Mouse (Mus musculus) hindbrain, embryonic 12.5 days (tissue): ENCODE measurements at regions not wholly inside any gene's neighbourhood (a gene's known extent, or its start where the extent isn't known, plus 50 kb on each side); places are given as distances from the start of the nearest gene placed in this dataset.

Source experiments
- ATAC-seq: fragments of 200-750 bp; cut with Nextera tagmentation; 2 replicates; pipeline ENCODE4 v1.8.0; 2017; ENCODE audit warnings: moderate TSS enrichment; ENCODE audit not compliant: low FRiP score
- H3K27ac ChIP-seq: fragments of 300-500 bp; sonication (generic); 2 replicates; pipeline ENCODE4 v1.5.1; 2016; ENCODE audit warnings: mild to moderate bottlenecking
- H3K27me3 ChIP-seq: fragments of 300-500 bp; sonication (generic); 2 replicates; pipeline ENCODE4 v1.6.1; 2016; ENCODE audit warnings: mild to moderate bottlenecking
- H3K36me3 ChIP-seq: fragments of 300-500 bp; sonication (generic); 2 replicates; pipeline ENCODE4 v1.6.1; 2016; ENCODE audit warnings: mild to moderate bottlenecking
- H3K4me1 ChIP-seq: fragments of 300-500 bp; sonication (generic); 2 replicates; pipeline ENCODE4 v1.6.1; 2016
- H3K4me2 ChIP-seq: fragments of 300-500 bp; sonication (generic); replicated peaks from 2 replicates; pipeline ENCODE4 v1.6.1; 2016; ENCODE audit warnings: mild to moderate bottlenecking
- H3K4me3 ChIP-seq: fragments of 300-500 bp; sonication (generic); 2 replicates; pipeline ENCODE4 v1.5.1; 2016; ENCODE audit warnings: mild to moderate bottlenecking
- H3K9ac ChIP-seq: fragments of 300-500 bp; sonication (generic); 2 replicates; pipeline ENCODE4 v1.6.1; 2016; ENCODE audit warnings: mild to moderate bottlenecking, moderate library complexity
- H3K9me3 ChIP-seq: fragments of 300-500 bp; sonication (generic); replicated peaks from 2 replicates; pipeline ENCODE4 v1.6.1; 2016; ENCODE audit warnings: mild to moderate bottlenecking
- WGBS: fragments of 180-500 bp; shearing (Covaris S2); methylation state at CpG from one replicate; pipeline ENCODE4 v1.1.7; 2016; 5-methylcytosine and 5-hydroxymethylcytosine counted together

DNA sequence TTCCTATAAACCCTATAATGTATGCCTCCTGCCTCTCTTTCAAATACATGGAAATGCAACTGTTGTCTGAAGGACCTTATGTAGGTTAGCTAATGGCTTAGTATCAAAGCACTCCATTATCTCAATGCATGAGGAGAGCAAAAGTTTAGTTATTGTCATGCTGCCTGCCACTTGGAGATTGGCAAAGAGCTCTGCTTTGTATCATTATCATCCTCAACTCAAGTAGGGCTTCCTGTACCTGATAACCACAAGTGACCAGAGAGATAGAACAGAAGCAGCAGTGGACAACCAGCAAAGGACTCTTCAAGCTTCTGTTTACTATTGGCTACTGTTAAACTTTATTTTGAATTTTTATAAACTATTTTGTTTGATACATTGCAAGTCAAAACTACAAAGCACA, 484.3 kb upstream of the Marcks start:
- no peak overlapping the region for H3K4me2 ChIP-seq
- no peak overlapping the region for H3K4me3 ChIP-seq
- H3K4me1 ChIP-seq = peaks cover 8% of the 10 kb centered on the region; the same call in 1 of the 2 replicates
- no peak overlapping the region for H3K9ac ChIP-seq
- H3K27ac ChIP-seq = no peak overlapping the region
- no peaks in the 10 kb centered on the region for H3K27me3 ChIP-seq
- ATAC-seq = no peak
- H3K9me3 ChIP-seq = no peaks in the 10 kb centered on the region
- no peaks in the 10 kb centered on the region for H3K36me3 ChIP-seq

DNA sequence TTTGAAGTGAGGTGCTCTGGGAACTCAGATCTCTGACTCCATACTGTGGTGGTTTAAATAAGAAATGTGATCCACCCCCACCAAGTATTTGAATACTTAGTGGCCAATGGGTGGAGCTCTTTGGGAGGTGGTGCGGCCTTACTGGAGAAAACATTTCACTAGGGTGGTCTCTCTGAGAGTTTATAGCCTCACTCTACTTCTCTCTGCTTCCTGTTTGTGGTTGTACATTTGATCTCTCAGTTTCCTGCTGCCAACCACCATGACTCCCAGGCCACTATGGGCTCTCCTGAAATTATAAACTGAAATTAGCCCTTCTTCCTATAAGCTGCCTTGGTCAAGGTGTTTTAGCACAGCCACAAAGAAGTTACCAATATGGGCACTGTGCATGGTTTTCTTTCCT, 479.9 kb upstream of the Marcks start:
- Histone ChIP-seq H3K4me2 (no peak overlapping the region), H3K4me1 (no peaks in the 10 kb centered on the region), H3K4me3 (no peak overlapping the region), H3K27ac (no peak overlapping the region), H3K9ac (no peak overlapping the region), H3K9me3 (no peaks in the 10 kb centered on the region), H3K27me3 (no peaks in the 10 kb centered on the region), H3K36me3 (no peaks in the 10 kb centered on the region)
- 86% methylated on average over 1 of the region's 1 CpGs for WGBS
- ATAC-seq = no peak

DNA sequence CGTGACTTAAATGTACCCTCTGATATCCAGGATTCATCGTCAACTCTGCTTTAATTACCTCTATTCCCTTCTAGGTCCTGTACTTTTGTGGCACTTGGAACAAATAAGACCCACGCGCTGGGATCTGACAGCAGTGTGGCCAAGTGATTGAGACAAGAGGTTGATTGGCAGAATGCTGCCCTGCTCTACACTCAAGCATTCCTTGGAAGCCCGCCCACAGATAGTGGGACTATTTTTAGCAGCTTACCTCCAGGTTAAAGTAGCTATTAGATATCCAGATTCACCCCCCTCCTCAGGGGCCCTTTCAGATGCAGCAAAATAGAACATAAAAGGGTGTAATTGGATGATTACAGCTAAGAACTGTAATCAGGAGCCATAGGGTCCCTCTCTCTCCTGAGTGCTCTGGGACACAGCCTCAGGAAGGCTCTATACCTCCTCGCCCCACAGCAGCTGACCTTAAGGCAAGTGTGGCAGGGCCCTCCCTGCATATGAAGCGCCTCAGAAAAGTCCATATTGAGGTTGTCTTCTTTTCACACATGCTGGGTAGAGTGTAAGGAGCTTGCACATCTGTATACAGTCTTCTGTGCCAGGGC, 479.1 kb upstream of the Marcks start:
- no peaks in the 10 kb centered on the region for H3K9me3 ChIP-seq
- no peak overlapping the region for H3K4me2 ChIP-seq
- no peak overlapping the region for H3K27ac ChIP-seq
- no peak overlapping the region for H3K9ac ChIP-seq
- H3K27me3 ChIP-seq = no peaks in the 10 kb centered on the region
- H3K4me1 ChIP-seq = no peaks in the 10 kb centered on the region
- 78% methylated on average over 7 of the region's 7 CpGs for WGBS
- ATAC-seq = no peak
- H3K36me3 ChIP-seq = no peaks in the 10 kb centered on the region
- no peak overlapping the region for H3K4me3 ChIP-seq

DNA sequence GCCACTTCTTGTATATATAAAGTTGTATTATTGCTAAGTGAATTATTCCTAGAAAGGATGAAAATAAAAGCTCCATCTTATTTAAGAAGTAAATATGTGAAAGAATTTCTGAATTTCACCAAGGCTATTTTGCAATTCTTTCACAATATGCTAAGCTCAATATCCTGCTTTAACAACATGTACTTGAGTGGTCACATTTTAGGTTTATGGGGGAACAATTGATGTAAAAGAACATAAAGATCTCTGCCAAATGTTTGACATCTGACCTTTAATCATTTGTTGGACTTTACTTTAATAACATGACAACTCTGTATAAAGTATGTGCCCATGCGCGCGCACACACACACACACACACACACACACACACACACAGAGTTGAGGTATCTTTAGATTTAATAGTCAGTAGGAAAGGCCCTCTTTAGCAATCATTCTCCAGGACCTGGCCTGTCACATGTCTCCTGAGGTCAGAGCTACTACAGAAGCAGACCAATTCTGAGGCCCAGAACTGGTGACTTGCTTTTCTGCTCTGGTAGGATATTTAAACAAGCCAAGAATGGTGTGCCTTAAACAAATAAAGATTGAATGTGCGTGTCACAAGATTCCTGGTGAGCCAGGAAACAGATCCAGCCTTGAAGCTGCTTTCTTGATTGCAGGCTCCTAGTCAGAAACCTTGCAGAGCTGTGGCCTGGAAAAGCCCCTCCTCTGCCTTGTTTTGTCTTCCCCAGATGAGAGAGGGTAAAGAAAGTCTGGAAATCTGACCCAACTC, 477.4 kb upstream of the Marcks start:
- Histone ChIP-seq H3K4me2 (no peak overlapping the region), H3K9me3 (no peaks in the 10 kb centered on the region), H3K27ac (0 out of 2 replicates have a peak overlapping the region, but pooled peaks have one; percentile 17), H3K4me1 (no peaks in the 10 kb centered on the region), H3K36me3 (no peaks in the 10 kb centered on the region), H3K4me3 (no peak overlapping the region), H3K27me3 (no peaks in the 10 kb centered on the region), H3K9ac (no peak overlapping the region)
- ATAC-seq = no peak
- 64% methylated on average over 4 of the region's 4 CpGs for WGBS

DNA sequence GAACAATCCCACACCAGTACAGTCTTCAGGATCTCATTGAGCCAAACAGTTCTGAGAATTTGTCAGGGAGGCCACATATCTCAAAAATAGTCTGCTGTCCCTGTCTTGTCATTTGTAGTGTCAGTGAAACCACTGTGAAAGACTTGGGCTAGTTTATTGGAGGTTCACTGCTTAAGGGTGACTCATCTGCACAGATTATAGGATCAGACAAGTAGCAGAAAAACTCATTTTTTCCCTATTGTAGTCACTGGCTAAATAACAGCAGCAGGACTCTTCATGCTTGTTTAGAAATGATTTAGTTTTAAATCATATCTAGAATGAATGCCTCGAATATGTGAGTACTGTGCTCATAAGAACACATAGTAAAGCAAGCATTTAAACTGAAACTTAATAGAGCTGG, 475.2 kb upstream of the Marcks start:
- H3K4me2 ChIP-seq = no peak overlapping the region
- H3K9me3 ChIP-seq = no peaks in the 10 kb centered on the region
- ATAC-seq = no peak
- H3K9ac ChIP-seq = no peak overlapping the region
- no peaks in the 10 kb centered on the region for H3K4me1 ChIP-seq
- H3K36me3 ChIP-seq = no peaks in the 10 kb centered on the region
- no peak overlapping the region for H3K4me3 ChIP-seq
- H3K27ac ChIP-seq = no peak overlapping the region
- WGBS = 62% methylated on average over 1 of the region's 1 CpGs
- no peaks in the 10 kb centered on the region for H3K27me3 ChIP-seq

DNA sequence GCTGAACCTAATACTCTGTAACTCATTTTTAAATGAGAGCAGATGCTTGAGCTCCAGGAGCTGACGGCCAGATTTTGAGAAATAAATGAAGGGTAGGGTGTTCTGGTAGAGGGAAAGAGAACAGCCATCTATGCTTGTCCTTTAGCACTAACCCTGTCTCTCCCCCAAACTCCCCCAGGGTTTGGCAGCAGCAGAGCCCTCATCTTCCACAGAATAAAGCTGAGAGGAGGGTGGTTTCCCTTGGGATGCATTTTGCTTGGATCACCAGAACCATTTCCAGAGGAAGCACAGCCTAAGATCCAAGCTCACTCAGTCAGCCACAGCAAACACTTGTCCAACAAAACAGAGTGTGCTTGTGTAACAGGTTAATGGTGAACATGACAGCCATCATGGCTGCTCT, 464.8 kb upstream of the Marcks start:
- 35% methylated on average over 1 of the region's 1 CpGs for WGBS
- Histone ChIP-seq H3K9me3 (no peaks in the 10 kb centered on the region), H3K4me1 (no peaks in the 10 kb centered on the region), H3K27me3 (no peaks in the 10 kb centered on the region), H3K9ac (no peak overlapping the region), H3K27ac (no peak overlapping the region), H3K4me3 (no peak overlapping the region), H3K4me2 (no peak overlapping the region), H3K36me3 (no peaks in the 10 kb centered on the region)
- no peak for ATAC-seq

DNA sequence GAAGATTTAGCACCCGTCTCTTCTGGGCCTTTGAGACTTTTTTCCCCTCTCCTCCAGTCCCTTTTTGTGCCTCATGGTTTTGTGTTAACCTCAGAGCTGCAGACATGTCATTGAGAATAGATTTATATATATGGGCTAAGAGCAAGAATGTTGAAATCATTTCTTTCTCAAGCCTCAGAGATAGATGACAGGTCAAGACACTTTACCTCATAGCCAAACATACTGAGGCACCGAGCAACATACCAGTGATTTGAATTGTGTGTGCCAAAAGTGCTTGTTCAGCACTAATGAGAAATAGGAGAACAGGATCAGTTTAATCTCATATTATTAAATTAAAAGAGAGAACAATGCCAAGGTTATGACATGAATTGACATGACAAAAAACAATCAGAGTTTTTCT, 464.2 kb upstream of the Marcks start:
- no peaks in the 10 kb centered on the region for H3K4me1 ChIP-seq
- H3K4me2 ChIP-seq = no peak overlapping the region
- 68% methylated on average over 2 of the region's 2 CpGs for WGBS
- H3K27ac ChIP-seq = no peak overlapping the region
- H3K36me3 ChIP-seq = no peaks in the 10 kb centered on the region
- no peaks in the 10 kb centered on the region for H3K27me3 ChIP-seq
- no peaks in the 10 kb centered on the region for H3K9me3 ChIP-seq
- no peak for ATAC-seq
- H3K9ac ChIP-seq = no peak overlapping the region
- H3K4me3 ChIP-seq = no peak overlapping the region

DNA sequence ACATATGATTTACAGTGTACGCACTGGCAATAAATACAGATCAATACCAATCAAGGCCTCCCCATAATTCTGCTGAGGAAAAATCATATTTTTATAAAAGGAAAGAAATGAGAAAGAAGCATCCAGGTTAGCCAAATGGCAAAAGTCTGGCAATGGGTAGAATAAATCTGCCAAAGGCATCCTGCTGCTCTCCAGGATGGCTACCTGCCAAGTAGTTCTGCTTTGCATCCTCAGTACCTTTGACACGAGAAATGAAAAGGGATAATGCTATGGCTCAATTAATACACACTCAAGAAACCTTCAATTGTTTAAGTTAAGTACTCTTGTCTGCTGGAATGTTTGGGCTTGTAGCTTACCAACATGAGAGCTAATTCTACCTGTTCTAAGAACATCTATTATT, 451.2 kb upstream of the Marcks start:
- no peak overlapping the region for H3K4me2 ChIP-seq
- WGBS = 81% methylated on average over 2 of the region's 2 CpGs
- no peak for ATAC-seq

DNA sequence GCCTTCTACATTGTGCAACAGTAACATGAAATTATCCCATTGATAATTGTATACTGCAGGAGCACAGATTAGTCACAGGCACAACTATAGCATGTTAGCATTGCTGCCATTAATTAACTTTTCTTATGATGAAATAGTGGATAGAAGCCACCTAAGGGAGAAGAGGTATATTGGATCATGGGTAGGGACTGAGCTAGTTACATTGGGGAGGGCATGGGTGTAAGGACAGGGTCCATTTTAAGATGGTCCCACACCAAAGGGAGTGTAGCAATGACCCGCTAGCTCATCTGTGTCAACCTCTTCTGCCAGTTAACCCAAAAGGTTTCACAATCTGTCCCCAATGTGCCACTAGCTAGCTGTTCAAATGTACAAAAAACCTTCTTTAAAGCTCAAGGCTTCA, 450.3 kb upstream of the Marcks start:
- H3K27ac ChIP-seq = no peak overlapping the region
- WGBS = 93% methylated on average over 1 of the region's 1 CpGs
- no peak overlapping the region for H3K9ac ChIP-seq
- no peak for ATAC-seq
- no peaks in the 10 kb centered on the region for H3K4me1 ChIP-seq
- H3K27me3 ChIP-seq = no peaks in the 10 kb centered on the region
- no peak overlapping the region for H3K4me3 ChIP-seq
- no peaks in the 10 kb centered on the region for H3K36me3 ChIP-seq
- H3K4me2 ChIP-seq = no peak overlapping the region
- no peaks in the 10 kb centered on the region for H3K9me3 ChIP-seq

More for the DNA sequence above, 451.2 kb upstream of the Marcks start:
- no peak overlapping the region for H3K4me3 ChIP-seq
- no peaks in the 10 kb centered on the region for H3K9me3 ChIP-seq
- H3K27ac ChIP-seq = no peak overlapping the region
- H3K4me1 ChIP-seq = no peaks in the 10 kb centered on the region
- H3K36me3 ChIP-seq = no peaks in the 10 kb centered on the region
- no peaks in the 10 kb centered on the region for H3K27me3 ChIP-seq
- H3K9ac ChIP-seq = no peak overlapping the region

DNA sequence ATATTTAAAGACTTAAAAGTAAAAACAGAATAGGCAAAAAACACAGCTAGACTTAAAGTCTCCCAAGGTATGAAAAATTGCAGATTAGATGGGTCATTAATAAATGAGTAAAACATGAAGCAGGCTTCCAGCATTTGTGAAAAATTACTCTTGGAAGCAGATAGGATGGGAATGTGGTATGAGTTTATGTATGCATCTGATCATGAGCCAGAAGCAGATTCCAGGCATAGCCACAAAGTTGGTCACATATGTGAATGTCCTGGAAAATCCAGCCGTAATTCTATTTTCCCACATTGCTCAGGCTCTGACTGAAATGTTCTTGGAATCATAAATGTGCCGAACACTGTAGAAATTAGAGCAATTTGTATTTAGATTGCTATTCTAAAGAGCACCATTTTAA, 432.5 kb upstream of the Marcks start:
- no peaks in the 10 kb centered on the region for H3K27me3 ChIP-seq

DNA sequence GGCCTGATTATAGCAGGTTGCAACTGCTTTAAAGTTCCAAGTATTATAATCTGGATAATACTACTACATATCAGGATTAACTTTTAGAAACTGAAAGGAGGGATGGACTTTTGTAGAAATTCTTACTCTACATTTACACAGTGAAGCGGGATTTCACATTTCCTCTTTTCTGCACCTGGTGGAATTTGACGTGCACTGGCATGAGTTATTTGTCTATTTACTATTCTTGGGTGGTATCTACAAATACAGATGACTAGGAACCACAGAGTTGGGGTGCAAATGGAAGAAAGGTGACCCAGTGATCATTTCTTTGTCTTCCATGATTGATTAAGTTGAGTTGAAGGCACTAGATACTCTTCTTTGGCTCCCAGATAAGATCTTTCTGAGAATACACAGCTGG, 423.0 kb upstream of the Marcks start:
- no peaks in the 10 kb centered on the region for H3K36me3 ChIP-seq
- no peak overlapping the region for H3K27ac ChIP-seq
- WGBS = 94% methylated on average over 2 of the region's 2 CpGs
- no peak overlapping the region for H3K4me2 ChIP-seq
- H3K9ac ChIP-seq = no peak overlapping the region
- no peak overlapping the region for H3K4me3 ChIP-seq
- no peak for ATAC-seq
- no peaks in the 10 kb centered on the region for H3K4me1 ChIP-seq
- no peaks in the 10 kb centered on the region for H3K27me3 ChIP-seq
- H3K9me3 ChIP-seq = no peaks in the 10 kb centered on the region

More for the DNA sequence above, 432.5 kb upstream of the Marcks start:
- Histone ChIP-seq H3K9me3 (no peaks in the 10 kb centered on the region), H3K27ac (no peak overlapping the region), H3K36me3 (no peaks in the 10 kb centered on the region), H3K4me2 (no peak overlapping the region), H3K4me1 (no peaks in the 10 kb centered on the region), H3K9ac (no peak overlapping the region), H3K4me3 (no peak overlapping the region)
- no peak for ATAC-seq
- WGBS = 89% methylated on average over 2 of the region's 2 CpGs

DNA sequence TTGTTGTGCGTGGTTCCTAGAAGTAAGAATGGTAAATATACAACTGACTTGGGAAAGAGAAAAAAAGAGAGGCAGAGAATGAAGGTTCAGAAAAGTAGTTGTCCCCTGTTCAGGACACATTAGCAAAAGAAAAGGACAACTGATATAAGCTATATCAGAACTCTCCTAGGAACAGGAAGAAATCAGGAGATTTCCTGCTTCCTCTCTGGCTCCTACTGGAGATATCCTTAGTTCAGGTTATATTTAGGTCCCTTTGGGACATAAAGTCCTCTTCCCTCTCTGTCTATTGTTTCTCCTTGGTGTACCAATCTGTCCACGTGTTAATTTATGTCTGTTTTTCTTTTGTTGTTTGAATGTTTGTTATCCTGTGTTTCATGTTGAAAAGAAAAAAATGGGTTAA, 410.7 kb upstream of the Marcks start:
- ATAC-seq = no peak
- H3K9ac ChIP-seq = no peak overlapping the region
- no peak overlapping the region for H3K27ac ChIP-seq
- WGBS = 88% methylated on average over 2 of the region's 2 CpGs
- no peak overlapping the region for H3K4me3 ChIP-seq
- H3K4me1 ChIP-seq = no peaks in the 10 kb centered on the region
- no peaks in the 10 kb centered on the region for H3K36me3 ChIP-seq
- H3K4me2 ChIP-seq = no peak overlapping the region
- H3K27me3 ChIP-seq = no peaks in the 10 kb centered on the region
- H3K9me3 ChIP-seq = no peaks in the 10 kb centered on the region

DNA sequence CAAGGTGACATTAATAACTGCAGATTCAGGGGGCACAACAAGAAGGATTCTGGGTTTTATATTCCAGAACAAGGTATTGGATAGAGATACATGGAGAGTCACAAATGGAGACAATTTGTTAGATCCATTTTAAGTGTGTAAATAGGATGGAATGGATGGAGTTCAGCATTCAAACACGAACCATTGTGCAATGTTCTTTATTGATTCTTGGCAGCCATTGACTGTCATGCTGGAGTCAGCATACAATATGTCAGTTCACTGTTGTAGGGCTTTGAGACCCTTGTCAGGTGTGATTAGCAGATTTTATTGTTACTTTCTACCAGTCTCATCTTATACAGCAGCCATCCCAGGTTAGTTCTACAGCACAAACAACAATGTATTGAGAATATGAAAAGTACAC, 402.0 kb upstream of the Marcks start:
- WGBS = 77% methylated on average over 1 of the region's 1 CpGs
- Histone ChIP-seq H3K9me3 (no peaks in the 10 kb centered on the region), H3K9ac (no peak overlapping the region), H3K27ac (no peak overlapping the region), H3K4me3 (no peak overlapping the region), H3K4me2 (no peak overlapping the region), H3K27me3 (no peaks in the 10 kb centered on the region), H3K4me1 (no peaks in the 10 kb centered on the region), H3K36me3 (no peaks in the 10 kb centered on the region)
- ATAC-seq = no peak
